Mouse (Mus musculus) cerebellum, adult 18-20 months (tissue): Measurements from ENCODE around the gene Nrip3.

Experiments
- DNase-seq, 2 experiments: peaks; one replicate each; pipeline ENCODE4 v3.0.0; 2021

Nrip3 gene

DNA sequence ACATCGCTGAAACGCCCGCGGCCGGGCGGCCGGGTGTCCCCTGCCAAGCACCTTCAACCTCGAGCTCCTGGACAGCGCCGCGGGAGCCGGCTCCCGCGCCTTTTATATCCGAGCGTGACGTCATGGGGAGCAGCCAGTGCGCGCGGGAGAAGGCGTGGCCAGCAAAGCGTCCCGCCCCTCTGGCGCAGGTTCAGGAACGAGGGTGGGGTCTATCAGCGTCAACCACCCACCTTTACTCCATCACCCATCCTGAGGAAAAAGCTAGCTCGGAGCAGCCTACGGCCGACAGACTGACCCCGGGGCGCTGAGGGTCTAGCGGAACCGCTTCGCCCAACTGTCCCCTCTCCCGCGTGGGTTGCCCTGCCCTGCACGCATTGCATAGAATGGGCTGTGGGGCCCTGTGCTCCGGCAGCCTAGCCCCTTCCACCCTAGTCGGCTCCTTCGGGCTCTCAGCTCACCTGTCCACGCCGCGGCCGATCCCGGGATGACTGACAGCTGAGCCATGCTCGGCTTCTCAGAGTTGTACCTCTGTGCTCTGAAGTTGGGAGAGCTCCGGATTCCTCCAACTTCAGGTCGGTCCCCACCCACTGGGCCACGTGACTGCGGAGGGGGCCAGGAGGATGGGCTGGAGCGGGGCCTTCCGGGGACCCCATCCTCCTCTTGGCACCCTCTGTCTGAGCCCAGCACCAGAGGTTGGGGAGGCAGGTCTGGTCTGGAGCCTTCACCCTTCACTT is at the start of gene Nrip3:
Nrip3 (minus strand) TSS at position 556 of the 734 bp plus-strand sequence.
- DNase-seq = peak; percentile 80 to 85

GRCm38 (mm10) chr7:109831376-109831775 is 49.6 kb upstream of the Nrip3 start:
- DNase-seq = no peak

DNA sequence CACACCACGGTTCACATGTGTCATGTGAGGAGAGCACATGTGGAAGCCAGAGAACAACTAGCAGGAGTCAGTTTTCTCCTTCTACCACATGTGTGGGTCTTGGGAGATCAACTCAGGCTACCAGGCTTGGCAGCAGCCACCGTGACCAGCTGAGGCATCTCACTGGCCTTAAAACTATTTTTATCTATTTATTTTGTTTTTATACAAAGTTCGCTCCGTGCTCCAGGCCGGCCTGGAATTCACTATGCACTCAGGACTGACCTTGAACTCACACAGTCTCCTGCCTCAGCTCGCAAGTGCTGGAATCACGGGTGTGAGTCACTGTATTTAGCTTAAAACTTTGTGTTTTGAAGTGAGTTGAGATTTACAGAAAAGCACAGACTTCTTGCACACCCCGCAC is 45.1 kb upstream of the Nrip3 start:
- DNase-seq = no peak

- DNase-seq = peak; percentile 12 to 19
Observed at GRCm38 (mm10) chr7:109825293-109825692, 43.5 kb upstream of the Nrip3 start.

DNA sequence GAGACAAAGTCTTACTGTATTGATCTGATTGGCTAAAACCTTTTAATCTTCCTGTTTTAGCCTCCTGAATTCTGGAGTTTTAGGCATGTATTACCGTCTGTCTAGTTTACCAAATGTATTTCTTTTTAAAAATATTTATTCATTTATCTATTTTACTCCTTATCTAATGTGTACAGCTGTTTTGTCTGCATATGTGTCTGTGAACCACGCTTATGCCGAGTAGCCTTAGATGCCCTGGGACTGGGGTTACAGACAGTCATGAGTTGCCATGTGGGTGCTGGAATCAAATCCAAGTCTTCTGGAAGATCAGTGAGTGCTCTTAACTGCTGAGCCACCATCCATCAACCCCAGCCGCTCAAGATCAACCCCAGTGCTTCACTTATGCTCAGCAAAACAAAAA is 36.8 kb upstream of the Nrip3 start:
- no peak for DNase-seq

DNA sequence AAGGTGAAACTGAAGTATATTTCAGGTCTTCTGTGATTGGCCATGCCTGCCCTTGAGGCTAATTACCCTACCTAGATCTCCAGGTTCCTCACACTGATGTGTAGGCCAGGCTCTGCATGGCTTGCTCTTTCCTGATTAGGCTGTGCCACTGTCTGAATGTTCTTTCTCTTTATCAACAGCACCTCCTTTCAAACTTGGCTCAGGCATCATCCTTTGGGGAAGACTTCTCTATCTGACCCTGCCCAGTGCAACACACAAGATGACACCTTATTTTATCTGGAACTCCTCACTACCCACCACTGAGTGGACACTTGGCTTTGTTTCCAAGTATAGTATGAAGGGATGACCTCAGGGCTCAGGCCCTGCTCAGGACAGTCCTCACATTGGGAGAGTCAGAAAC is 36.1 kb upstream of the Nrip3 start:
- no peak for DNase-seq

DNA sequence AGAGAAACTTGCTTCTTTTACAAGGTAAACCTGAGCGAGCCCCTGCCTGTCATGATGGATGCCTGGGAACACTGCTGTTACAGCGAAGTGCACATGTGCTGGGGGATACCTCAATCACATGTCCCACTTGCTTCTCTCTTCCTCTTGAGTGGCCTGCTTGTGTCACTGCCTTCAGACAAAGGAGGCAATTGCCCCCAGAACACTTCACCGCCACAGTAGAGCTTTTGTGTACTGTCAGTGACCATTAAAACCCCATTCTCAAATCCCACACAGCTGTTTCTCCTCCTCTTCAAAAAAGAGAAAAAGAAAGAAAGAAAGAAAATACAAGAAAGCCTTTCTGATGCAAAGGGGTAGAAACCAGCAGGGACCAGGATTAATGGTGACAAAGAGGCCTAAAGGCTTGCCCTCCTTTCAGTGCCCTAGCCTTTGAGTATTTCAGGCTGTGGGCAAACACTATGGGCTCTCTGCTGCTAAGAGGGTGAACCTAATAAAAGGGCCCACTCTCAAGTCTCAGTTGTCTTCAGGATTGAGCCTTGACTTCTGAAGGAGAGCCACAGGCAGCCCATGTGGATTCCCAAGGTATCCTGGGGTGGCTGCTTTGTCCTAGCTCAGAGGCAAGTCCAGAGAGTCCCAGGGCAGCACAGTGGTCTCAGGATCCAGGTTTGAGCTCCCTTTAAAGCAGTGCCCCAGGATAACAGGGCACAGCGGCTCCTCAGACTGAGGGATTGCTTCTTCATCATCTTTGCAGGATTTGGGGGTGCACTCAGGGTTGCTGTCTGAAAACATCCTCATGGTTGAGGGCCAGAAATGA is 31.7 kb upstream of the Nrip3 start:
- DNase-seq = no peak

- peak; percentile 48 to 55 for DNase-seq
Observed at GRCm38 (mm10) chr7:109807616-109808485, 26.0 kb upstream of the Nrip3 start.

GRCm38 (mm10) chr7:109804843-109805242 is 23.0 kb upstream of the Nrip3 start:
- peak; percentile 30 to 52 for DNase-seq

GRCm38 (mm10) chr7:109804355-109804754 is 22.5 kb upstream of the Nrip3 start:
- DNase-seq = peak; percentile 80 to 89

DNA sequence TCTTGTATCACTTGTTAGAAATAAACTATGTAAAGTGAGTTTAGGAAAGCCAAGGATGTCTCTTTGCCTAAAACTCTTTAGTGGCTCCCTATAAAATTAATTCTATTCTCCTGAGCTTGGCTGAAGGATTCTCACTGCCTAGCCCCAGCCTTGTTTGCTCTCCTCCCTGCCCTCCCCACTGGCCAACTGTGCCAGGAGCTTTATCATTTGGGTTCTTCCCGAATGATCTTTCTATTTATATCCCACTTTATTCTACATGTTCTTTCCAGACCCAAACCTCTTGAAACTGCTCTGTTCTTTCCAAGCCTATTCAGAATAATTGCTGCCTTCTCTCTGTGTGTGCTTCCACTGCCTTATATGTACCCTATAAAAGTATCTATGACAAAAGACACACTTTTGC is 21.7 kb upstream of the Nrip3 start:
- no peak for DNase-seq

DNA sequence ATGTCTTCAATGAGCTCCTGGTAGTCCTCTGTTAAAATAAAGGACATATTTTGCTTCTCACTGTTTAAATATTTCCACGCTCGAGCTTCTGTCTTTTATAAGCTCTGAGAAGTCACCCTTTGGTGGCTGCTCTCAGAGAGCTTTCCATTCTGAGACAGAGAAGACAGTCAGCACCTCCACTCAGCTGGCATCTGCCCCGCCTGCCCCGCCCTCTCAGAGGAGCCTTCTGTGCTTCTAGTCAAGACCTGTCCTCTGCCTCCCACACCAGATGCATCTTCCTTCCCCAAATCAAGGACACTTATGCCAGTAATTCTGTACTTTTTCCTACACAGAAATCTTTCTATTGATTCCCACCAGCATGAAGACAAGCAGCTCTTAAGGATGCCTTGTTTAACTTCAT is 18.8 kb upstream of the Nrip3 start:
- peak in 1 of 2 experiments; percentile 40 for DNase-seq

GRCm38 (mm10) chr7:109799168-109799567 is 17.3 kb upstream of the Nrip3 start:
- DNase-seq = no peak

- DNase-seq = no peak
Observed at GRCm38 (mm10) chr7:109795564-109795963, 13.7 kb upstream of the Nrip3 start.

GRCm38 (mm10) chr7:109794556-109794955 is 12.7 kb upstream of the Nrip3 start:
- no peak for DNase-seq

DNA sequence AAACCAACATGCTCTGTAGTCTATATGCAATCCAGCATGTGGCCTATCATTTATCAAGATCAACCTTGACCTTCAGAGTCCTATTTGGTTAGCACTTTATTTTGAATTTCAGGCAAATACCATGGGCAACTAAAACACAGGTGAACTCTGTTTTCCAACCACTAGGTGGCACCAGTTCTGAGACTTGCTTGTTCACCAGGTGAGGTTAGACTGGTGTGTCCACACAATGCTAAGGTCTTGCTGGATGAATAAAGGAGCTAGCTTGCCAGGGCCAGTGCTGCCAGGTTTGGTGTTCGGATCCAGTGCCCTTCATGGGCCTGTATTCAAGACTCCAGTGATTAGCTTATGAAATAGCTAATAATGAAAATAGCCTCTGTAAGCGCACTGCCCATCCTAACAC is 10.9 kb upstream of the Nrip3 start:
- peak; percentile 79 to 82 for DNase-seq

DNA sequence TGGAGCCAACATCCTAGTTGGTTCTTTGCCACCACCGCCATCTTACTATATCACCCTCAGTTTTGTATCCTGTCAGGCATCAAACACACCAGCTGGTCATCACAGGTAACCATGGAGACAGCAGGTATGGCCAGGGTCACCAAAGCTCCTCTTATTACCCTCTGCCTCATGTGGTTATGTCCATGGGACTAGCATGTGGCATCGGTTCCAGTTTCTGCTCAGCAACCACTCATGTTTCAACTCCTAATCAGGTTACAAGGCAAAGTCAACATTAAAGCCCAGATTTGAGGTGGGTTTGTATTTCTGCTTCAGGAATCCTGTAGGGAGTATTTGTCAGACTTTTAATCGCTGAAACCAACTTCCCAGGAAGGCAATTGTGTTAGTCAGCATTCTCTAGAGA is 9.0 kb upstream of the Nrip3 start:
- DNase-seq = no peak

DNA sequence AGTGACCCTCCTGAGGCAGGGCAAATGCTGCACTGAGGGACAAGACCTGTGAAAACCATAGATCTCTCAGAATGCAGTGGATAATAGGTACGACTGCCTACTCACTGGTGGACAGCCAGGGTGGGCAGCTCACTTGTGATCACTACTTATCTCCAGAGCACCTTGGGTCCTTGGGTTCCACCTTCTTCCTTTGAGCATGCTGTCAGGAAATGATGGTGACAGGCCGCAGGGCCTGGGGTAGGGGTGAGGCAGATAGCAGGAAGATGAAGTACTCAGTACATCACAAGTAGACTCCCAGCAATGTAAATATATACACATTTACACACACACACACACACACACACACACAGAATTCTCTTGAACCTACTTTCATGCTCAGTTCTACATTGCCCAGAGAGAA is 6.0 kb upstream of the Nrip3 start:
- no peak for DNase-seq

DNA sequence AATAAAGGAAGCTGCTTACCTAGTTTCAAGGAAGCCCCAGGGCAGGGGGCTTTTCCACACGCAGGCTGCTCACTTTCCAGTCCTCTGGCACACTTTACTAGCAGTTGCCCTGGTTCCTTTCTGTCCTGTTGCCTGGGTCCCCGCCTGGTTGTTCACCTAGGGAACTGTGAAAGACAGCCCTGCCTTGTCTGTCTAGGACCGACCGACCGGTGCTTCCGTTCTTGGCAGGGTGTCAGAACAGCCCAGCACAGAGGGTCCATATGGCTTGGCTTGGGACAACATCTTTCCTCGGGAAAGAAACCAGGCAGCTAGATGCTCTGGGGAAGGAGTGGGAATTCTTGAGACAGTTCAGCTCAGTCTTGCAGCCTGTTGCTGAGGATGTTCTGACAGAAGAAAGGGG is 1.5 kb upstream of the Nrip3 start:
- DNase-seq = no peak

- DNase-seq = peak in 1 of 2 experiments; percentile 33
Observed at GRCm38 (mm10) chr7:109781087-109781469, 747 bp downstream of the Nrip3 start.

DNA sequence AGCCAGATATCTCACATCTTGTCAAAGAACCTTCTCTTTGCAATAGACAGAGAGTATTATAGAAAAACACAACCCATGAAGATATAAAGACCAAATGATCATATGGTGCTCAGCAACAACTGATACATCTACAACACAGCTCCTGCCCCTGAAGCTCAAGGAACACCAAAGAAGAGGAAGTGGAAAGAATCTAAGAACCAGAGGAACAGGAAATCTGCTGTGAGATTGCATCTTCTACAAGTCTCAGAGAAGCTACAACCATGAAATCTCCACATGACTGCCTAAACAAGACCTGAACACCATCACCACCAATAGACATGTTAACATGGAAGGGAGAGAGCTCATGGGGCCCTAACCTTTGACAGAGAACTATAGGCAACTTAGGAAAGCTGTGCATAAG is 9.6 kb downstream of the Nrip3 start:
- DNase-seq = no peak

- DNase-seq = no peak
Observed at GRCm38 (mm10) chr7:109768699-109769383, 13.0 kb downstream of the Nrip3 start.
